Mouse (Mus musculus) brain, embryonic 14.5 days (tissue): Measurements from ENCODE around the gene Mapk3. TPM values are rescaled to one million over a fixed set of nuclear protein-coding genes. Genes with fewer than 3 reads are reported as not detected.

Experiments used
- DNase-seq: peaks from one replicate; pipeline ENCODE4 v3.0.0-alpha.2; 2011; ENCODE audit warnings: low read depth
- CTCF ChIP-seq: fragments of 200-500 bp; IDR thresholded peaks from 2 replicates; pipeline ENCODE4 v1.5.1; 2012; ENCODE audit warnings: inconsistent platforms, mild to moderate bottlenecking, moderate library complexity, borderline replicate concordance; ENCODE audit not compliant: insufficient read depth, insufficient read length; ENCODE audit errors: extremely low read depth
- POLR2A ChIP-seq: fragments of 200-500 bp; IDR thresholded peaks from 2 replicates; pipeline ENCODE4 v1.6.1; 2012; ENCODE audit warnings: mild to moderate bottlenecking, inconsistent platforms, borderline replicate concordance; ENCODE audit not compliant: poor library complexity, insufficient read depth, insufficient read length, severe bottlenecking; ENCODE audit errors: extremely low read depth
- polyA plus RNA-seq: library from polyadenylated mRNA; depleted of rRNA; stranded (reverse); fragments of >200 nt; gene quantifications from 2 replicates; pipeline ENCODE4 v1.2.3, GENCODE M21; 2012; rRNA removed

The Mapk3 gene
- polyA plus RNA-seq, 1 experiment, result 224 TPM

DNA sequence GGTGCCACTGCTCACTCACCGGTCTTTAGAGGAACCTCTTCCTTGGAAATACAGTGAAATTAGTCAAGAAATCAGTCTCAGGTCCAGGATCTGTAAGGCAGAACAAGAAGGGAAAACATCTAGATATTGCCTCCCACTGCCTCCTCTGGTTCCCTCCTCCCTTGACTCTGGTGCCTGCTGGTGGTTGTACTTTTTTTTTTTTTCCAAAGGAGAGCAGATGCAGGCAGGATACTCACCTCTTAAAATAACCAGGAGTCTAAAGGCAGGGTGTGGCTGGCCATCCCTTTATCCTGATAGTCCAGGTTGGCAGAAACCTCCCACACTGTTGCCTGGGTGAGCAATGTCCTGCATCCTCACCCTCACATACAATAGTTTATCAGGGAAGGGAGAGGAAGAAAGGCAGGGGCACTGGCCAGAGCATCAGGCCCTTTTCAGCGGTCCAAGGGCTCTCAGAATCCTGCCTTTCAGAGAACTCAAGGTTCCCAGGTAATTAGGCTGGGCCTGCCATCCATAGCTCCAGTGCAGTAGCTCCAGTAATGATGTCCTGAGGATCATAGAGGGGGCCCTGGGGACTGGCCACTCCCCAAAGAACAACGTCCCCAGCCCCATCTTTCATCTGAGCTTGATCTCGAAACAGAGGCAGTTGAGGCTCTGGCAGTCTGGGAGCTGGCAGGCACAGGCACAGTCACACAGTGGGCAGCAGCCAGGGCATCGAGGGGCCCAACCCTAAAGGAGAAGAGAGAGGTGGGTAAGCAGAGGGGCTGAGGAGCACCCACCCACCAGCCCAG lies 41.1 kb downstream of the Mapk3 start:
- DNase-seq, result no peak
- no peak for TF ChIP-seq CTCF
- no peak for TF ChIP-seq POLR2A

DNA sequence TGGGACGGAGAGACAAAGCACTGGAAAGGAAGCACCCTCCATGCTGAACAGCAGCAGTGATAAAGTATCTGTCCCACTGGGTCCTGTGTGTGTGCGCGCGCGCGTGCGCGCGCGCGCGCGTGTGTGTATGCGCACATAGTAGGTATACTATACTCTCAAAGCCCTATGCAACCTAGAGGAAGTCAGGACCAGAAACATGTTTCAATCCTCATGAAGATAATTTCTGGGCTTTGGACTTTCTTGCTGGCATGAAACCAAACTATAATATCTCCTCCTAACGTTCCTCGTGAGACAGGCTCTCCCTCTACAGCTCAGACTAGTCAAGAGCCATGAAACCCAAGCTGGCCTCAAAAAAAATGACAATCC lies 41.6 kb downstream of the Mapk3 start:
- no peak for TF ChIP-seq CTCF
- TF ChIP-seq POLR2A, result no peak
- DNase-seq, result no peak

GRCm38 (mm10) chr7:126802134-126802889 lies 42.9 kb downstream of the Mapk3 start:
- no peak for TF ChIP-seq CTCF
- TF ChIP-seq POLR2A, result no peak
- DNase-seq, result no peak

DNA sequence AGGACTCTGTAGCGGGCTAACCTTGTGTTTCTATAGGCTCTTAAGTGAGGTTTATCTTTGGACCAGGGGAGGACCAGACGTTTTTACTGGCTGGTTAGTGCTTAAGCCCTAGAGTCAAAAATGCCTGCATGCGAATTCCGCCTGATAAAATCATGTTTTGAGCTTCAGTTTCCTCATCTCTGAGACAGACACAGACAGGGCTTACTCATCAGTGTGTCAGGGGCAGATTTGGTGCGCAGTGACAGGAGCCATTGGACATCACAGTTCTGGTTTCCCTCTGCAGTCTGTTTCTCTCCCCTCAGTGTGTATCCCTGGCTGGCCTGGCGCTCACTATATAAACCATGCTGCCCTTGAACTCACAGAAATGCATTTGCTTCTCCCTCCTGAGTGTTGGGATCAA lies 43.8 kb downstream of the Mapk3 start:
- DNase-seq, result no peak
- no peak for TF ChIP-seq POLR2A
- no peak for TF ChIP-seq CTCF

DNA sequence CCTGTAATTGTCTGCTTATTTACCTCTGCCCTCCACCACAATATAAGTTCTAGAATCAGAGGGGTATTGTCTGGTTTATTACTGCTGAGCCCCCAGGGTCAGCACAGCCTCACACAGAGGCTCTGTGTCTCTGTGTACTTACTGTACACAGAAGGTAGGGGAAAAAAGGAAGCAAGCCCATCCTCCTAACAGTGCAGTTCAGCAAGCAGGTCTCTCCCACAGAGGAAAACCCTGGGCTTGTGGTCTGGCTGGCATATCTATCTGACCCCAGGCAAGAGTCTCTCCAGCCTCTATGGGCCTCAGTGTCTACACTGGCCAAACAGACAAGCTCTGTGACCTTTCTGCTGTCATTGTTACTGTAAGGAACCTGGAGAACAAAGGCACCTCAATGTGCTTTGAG lies 44.4 kb downstream of the Mapk3 start:
- no peak for DNase-seq
- TF ChIP-seq POLR2A (no peak), CTCF (no peak)

- no peak for DNase-seq
- no peak for TF ChIP-seq CTCF
- no peak for TF ChIP-seq POLR2A
Measured at GRCm38 (mm10) chr7:126806956-126807355, 47.6 kb downstream of the Mapk3 start.

DNA sequence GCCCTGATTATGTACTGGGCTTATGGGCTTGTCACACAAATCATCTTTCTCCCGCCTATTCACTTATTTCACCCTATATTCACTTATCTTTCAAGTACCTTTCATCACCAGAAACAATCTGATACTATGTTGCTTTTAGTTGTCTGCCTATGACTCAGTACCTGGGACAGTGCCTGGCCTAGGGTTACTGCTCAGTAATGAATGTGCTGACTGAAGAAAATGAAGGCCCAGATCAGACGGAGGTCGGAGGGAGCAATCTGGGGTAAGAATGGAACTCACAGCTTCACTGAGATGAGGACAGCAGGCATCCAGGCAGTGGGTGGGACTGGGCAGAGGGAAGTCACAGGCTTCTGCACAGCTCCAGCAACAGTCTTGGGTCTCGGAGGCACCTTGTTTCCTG lies 48.0 kb downstream of the Mapk3 start:
- no peak for DNase-seq
- no peak for TF ChIP-seq CTCF
- TF ChIP-seq POLR2A, result no peak

GRCm38 (mm10) chr7:126808703-126809455 lies 49.5 kb downstream of the Mapk3 start:
- DNase-seq, result peak; percentile 97
- TF ChIP-seq POLR2A, result peak; percentile 42; the same call in 1 of the 2 replicates
- TF ChIP-seq CTCF, result no peak

DNA sequence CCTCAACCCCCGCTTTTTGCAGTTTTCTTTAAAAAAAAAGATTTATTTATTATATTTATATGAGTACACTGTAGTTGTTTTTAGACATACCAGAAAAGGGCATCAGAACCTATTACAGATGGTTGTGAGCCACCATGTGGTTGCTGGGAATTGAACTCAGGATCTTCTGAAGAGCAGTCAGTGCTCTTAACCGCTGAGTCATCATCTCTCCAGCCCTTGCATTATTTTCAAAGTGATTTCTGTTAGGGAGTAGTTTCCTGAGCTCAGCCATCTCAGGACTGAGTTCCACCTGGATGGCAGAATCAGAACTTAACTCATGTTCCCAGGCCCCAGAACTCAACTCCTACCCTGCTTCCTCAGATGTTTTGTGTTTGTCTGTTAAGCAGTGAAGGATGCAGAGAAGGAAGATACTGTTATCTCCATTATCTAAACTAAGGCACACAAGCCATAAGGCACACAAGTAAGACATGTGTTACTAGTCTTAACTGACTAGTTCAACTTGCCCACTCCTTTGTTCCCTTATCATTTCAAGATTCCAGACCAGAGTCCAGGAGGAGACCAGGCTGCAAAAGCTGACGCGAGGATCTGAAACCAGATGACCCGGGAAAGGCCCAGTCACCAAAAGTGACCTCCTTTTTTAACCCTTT lies 50.4 kb downstream of the Mapk3 start:
- no peak for TF ChIP-seq POLR2A
- no peak for TF ChIP-seq CTCF
- no peak for DNase-seq

Other genes starting within 250 kb of the Mapk3 start
- gene Eif3c, start 193.2 kb upstream of the Mapk3 start, polyA plus RNA-seq, result 108 and 149 TPM in 2 replicates
- 0.38 and 0.81 TPM in 2 replicates for gene Apobr, start 174.7 kb upstream of the Mapk3 start, polyA plus RNA-seq
- 45.5 and 64.3 TPM in 2 replicates for gene Cln3, start 173.8 kb upstream of the Mapk3 start, polyA plus RNA-seq
- gene Il27, start 164.7 kb upstream of the Mapk3 start, polyA plus RNA-seq, result not detected in 2 replicates
- 2.7 and 3.9 TPM in 2 replicates for gene Nupr1, start 128.7 kb upstream of the Mapk3 start, polyA plus RNA-seq
- 61.5 and 70.4 TPM in 2 replicates for gene Sgf29, start 110.3 kb upstream of the Mapk3 start, polyA plus RNA-seq
- gene Sult1a1, start 83.2 kb upstream of the Mapk3 start, polyA plus RNA-seq, result 1.5 and 1.6 TPM in 2 replicates
- gene Bola2, start 64.2 kb upstream of the Mapk3 start, polyA plus RNA-seq, result 39.8 and 55.6 TPM in 2 replicates
- 42.9 and 64.6 TPM in 2 replicates for gene Slx1b, start 63.8 kb upstream of the Mapk3 start, polyA plus RNA-seq
- gene Coro1a, start 51.8 kb upstream of the Mapk3 start, polyA plus RNA-seq, result 93.3 and 122 TPM in 2 replicates
- gene Gdpd3, start 6.7 kb downstream of the Mapk3 start, polyA plus RNA-seq, result 9.2 and 14.6 TPM in 2 replicates
- gene Ypel3, start 17.4 kb downstream of the Mapk3 start, polyA plus RNA-seq, result 181 and 258 TPM in 2 replicates
- gene Tbx6, start 21.9 kb downstream of the Mapk3 start, polyA plus RNA-seq, result 1.6 and 2.3 TPM in 2 replicates
- 219 and 232 TPM in 2 replicates for gene Ppp4c, start 32.9 kb downstream of the Mapk3 start, polyA plus RNA-seq
- gene Fam57b, start 38.1 kb downstream of the Mapk3 start, polyA plus RNA-seq, result 199 and 224 TPM in 2 replicates
- gene 4930451I11Rik, start 72.0 kb downstream of the Mapk3 start, polyA plus RNA-seq, result not detected in 2 replicates
- 11.8 and 13.2 TPM in 2 replicates for gene Doc2a, start 87.8 kb downstream of the Mapk3 start, polyA plus RNA-seq
- gene Hirip3, start 102.4 kb downstream of the Mapk3 start, polyA plus RNA-seq, result 48.6 and 65.1 TPM in 2 replicates
- gene Ino80e, start 102.8 kb downstream of the Mapk3 start, polyA plus RNA-seq, result 86.9 and 99.3 TPM in 2 replicates
- gene Taok2, start 125.1 kb downstream of the Mapk3 start, polyA plus RNA-seq, result 101 and 131 TPM in 2 replicates
- 28.3 and 36.8 TPM in 2 replicates for gene Tmem219, start 163.3 kb downstream of the Mapk3 start, polyA plus RNA-seq
- gene Kctd13, start 169.3 kb downstream of the Mapk3 start, polyA plus RNA-seq, result 91.1 and 108 TPM in 2 replicates
- 21.0 and 21.2 TPM in 2 replicates for gene Asphd1, start 190.0 kb downstream of the Mapk3 start, polyA plus RNA-seq
- 84.2 and 129 TPM in 2 replicates for gene Sez6l2, start 191.0 kb downstream of the Mapk3 start, polyA plus RNA-seq
- 153 and 166 TPM in 2 replicates for gene Cdipt, start 216.3 kb downstream of the Mapk3 start, polyA plus RNA-seq
- gene Cdiptos, start 216.5 kb downstream of the Mapk3 start, polyA plus RNA-seq, result 0.59 and 1.0 TPM in 2 replicates